Mouse (Mus musculus) spleen, postnatal 4 days (tissue): Measurements from ENCODE around the gene Lamc3.

Source experiments
- DNase-seq, 2 experiments: peaks; one replicate each; pipeline ENCODE4 v3.0.0; 2022; ENCODE audit warnings: low spot score in 2 of 2

Gene Lamc3

DNA sequence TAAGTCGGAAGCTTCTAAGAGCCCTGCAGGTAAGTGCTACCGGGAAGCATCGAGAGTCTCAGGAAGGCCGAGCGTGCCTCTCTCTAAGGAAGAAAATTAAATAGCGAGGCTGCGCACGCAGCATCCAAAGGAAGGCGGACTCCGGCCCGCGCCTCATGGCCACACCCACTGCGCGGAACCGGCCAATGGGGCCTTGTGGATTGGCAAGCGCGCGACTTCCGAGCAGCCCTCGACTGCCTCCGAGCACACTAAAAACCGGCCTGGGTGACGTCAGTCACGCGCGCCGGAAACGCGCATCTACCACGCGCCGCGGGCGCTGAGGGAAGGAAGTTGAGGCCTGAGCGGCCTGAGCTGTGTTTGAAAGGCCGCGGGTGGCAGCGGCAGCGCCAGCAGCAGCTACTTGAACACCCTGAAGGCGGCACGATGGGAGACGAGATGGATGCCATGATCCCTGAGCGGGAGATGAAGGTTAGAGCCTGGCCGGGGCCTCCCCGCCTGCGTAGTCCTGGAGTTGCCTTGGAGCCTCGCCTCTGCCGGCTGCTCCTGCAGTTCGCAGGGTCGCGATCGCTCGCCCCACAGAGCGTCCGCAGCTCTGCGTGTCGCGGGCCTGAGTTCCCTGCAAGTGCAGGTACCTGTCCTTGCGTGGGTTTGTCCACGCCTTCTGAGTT, 87.2 kb downstream of the Lamc3 start, which contains the start of gene Nup214:
Gene Nup214, plus strand, starts transcription at position 296 of the 668 bp plus-strand sequence.
- peak; percentile 98 to 99 for DNase-seq

DNA sequence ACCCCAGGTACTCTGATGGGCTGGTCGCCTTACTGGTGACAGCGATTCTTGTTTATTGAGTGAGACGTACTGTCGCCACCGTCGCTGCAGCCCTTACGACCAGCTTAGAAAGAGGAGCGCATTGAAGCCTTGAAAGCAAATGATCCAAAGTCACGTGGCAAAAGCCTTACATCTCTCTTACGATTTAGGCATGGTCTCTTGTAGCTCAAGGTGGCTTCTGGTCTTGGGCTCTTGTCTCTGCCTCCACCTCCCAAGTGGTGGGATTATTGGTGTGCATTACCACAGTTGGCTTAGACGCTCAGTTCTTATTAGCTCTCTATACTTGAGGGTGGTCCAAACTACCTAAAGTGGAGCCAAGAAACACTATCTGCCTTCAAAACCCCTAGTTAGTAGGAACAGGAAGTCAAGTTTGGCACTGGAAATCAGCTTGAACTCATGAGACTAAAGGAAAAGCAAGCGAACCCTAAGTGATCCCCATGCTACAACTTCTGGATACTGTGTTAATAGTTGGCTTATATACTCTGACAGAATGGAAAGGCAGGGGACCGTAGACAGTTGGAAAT, 87.8 kb downstream of the Lamc3 start:
- no peak for DNase-seq

DNA sequence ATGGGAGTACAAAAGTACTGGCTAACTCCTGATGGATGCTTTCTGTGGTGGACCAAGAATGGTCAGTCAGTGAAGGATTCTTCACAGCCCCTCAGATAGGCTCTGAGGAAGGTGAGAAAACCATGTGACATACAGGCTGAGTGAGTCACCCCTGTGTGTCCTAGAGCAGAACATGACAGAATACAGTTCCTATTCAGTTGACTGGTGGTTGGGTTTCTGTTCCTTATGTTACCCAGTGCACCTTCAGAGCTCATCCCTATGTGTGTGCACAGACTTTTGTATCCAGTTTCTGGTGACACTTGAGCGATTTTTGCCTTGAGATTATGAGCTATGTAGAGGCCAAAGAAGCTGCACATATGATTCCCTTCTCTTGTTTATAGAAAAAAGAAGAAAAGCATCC, 100.7 kb downstream of the Lamc3 start:
- no peak for DNase-seq

DNA sequence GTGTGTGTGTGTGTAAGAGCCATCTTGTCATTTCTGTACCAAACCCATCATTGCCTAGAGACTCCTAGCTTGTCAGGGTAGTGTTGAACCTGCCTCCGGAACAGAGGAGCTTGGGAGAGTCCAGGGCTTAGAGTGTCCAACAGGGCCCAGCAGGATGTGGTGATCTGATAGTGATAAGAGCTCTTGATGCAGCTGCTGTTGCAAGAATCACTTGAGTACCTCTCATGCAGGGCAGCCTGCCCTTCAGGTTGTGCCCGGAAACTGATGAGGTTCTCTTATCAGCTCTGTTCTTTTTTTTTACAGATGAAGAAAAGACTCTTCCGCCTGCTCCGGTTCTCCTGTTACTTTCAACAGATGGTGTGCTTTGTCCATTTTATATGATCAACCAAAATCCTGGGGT, 103.9 kb downstream of the Lamc3 start:
- no peak for DNase-seq

DNA sequence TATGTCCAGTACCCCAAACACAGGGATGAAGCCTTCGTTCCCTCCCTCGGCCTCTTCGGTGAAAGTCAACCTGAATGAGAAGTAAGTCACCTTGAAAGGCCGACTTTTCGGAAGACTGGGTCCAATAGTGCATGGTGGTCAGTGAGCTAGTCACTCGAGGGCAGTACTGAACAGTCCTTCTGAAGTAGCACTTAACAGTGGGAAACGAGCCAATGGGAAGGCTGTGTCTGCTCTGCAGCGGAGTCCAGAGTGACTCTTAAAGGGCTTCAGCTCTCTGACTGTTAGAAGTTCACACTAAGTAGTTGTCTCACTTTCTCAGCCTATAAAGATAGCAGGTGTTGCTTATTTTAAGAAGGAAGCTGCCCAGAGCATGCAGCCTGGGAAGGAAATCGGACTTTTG, 107.8 kb downstream of the Lamc3 start:
- DNase-seq, result no peak

DNA sequence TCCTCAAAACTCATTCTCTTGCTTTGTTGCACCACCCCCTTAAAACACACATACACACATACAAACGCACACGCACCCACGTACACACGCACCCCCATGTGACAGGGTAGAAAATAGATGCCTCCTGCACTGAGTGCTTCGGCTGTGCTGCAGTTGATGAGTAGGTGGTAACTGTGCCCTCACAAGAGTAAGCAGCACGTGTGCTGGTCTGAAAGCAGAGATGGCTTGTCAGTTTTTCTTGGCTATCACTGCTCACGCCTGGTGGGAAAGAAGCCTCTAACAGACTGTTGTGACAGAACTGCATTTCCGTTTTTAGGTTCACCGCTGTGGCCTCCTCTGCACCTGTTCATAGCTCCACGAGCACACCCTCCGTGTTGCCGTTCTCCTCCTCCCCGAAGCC, 109.0 kb downstream of the Lamc3 start:
- DNase-seq, result no peak
